Comparison of ENCODE assay signal across 23 mouse cellular contexts in the genomic region with DNA sequence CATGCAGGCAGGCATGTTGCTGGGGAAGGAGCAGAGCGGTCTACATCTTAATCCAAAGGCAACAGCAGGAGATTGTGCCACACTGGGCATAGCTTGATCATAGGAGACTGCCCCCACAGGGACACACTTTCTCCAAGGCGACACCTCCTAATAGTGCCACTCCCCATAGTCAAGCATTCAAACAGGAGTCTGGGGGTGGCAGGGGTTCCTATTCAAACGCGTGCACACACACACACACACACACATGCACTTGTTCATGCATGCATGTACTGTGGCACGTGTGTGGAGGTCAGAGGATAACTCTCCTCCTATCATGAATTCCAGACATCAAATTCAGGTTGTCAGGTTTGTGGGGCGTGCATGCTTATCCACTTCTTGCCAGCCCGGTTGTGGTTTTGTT. TPM values are rescaled to one million over a fixed set of nuclear protein-coding genes. Genes with fewer than 3 reads are reported as not detected.
DNase-seq lines count a peak whose midpoint lies in the region; ATAC-seq and TF ChIP-seq lines count a peak whose summit lies in the region.
"Had no signal": no experiment of that assay in that cellular context is flagged by ENCODE, and none has a peak within 500 bp of the region (broad histone marks: within the 10 kb centered on the region; RNA-seq: fewer than 3 reads in every experiment).

No protein-coding gene starts in this region.

- no peak for DNase-seq in hindbrain, embryonic 10.5 days (ENCODE audit: low spot score)
- DNase-seq in hindbrain, embryonic 11.5 days (ENCODE audit: low spot score), result no peak
- no peak for DNase-seq in CH12.LX (ENCODE audit: extremely low read depth)
- no peak for DNase-seq in gastrocnemius, postnatal 14 days
- no peak for DNase-seq in frontal cortex, postnatal 10 days (ENCODE audit: low spot score in 2 of 2)
- DNase-seq: adrenal gland, adult 2 months; adrenal gland, adult 8-10 months; adrenal gland, postnatal 10 days; adrenal gland, postnatal 14 days; adrenal gland, postnatal 25 days; adrenal gland, postnatal 36 days; B cell, adult 2 months; cerebellum, adult 11 months; cerebellum, adult 11-12 months; cerebellum, adult 18-20 months; cerebellum, adult 2 months had no signal

- WGBS in hindbrain, embryonic 10.5 days, result 94% methylated on average over 7 of the region's 7 CpGs
- 96% methylated on average over 7 of the region's 7 CpGs for WGBS in hindbrain, embryonic 11.5 days

- H3K4me1 ChIP-seq in hindbrain, embryonic 10.5 days (replicated peaks), result peaks cover 9% of the 10 kb centered on the region
- peaks cover 4% of the 10 kb centered on the region; the same call in 1 of the 2 replicates for H3K4me1 ChIP-seq in hindbrain, embryonic 11.5 days (replicated peaks; ENCODE audit: control insufficient read depth, insufficient read depth, low read length)
- peaks cover 8 to 26% of the 10 kb centered on the region in 2 experiments; a peak in 3 of 4 replicates for H3K4me1 ChIP-seq in CH12.LX (ENCODE audit: control insufficient read depth in 1 of 2, insufficient read depth in 2 of 2)

- in situ Hi-C loops in CH12.LX (cut with MboI; ENCODE audit: low pct_ligation_motif_present, low pct_unique_long_range_greater_than_20kb, low sequenced_read_pairs), result no loop called here

- TF ChIP-seq POLR2A in CH12.LX (IDR thresholded peaks at IDR 0.05; ENCODE audit: low read depth, low read length), result no peak
- no peak for TF ChIP-seq POLR2A in myocyte (IDR thresholded peaks at IDR 0.05; ENCODE audit: insufficient read length, low read depth)

- no peak for TF ChIP-seq CTCF in CH12.LX (conservative IDR thresholded peaks at IDR 0.05 in 1 of 2, IDR thresholded peaks at IDR 0.05 in 1 of 2; ENCODE audit: low read depth in 2 of 2, low read length in 2 of 2)

- no peaks in the 10 kb centered on the region for H3K27me3 ChIP-seq in hindbrain, embryonic 10.5 days (ENCODE audit: insufficient read depth, poor library complexity, severe bottlenecking)
- no peaks in the 10 kb centered on the region for H3K27me3 ChIP-seq in hindbrain, embryonic 11.5 days (ENCODE audit: control insufficient read depth, insufficient read depth, low read length)
- H3K27me3 ChIP-seq in CH12.LX (replicated peaks), result no peaks in the 10 kb centered on the region
- no peaks in the 10 kb centered on the region for H3K27me3 ChIP-seq in myocyte (ENCODE audit: control insufficient read depth, insufficient read depth, insufficient read length)
- H3K27me3 ChIP-seq: Patski had no signal

- H3K79me2 ChIP-seq in CH12.LX (replicated peaks; ENCODE audit: control insufficient read depth, extremely low read depth, insufficient read depth, poor library complexity, severe bottlenecking) (peaks cover 18% of the 10 kb centered on the region), myocyte (ENCODE audit: control insufficient read depth, insufficient read depth) (peaks cover 17% of the 10 kb centered on the region)

- TF ChIP-seq EP300 in CH12.LX (IDR thresholded peaks at IDR 0.05; ENCODE audit: low read length), result no peak

- H3K27ac ChIP-seq in hindbrain, embryonic 10.5 days, result no peak overlapping the region
- H3K27ac ChIP-seq in hindbrain, embryonic 11.5 days (ENCODE audit: low read depth, low read length), result no peak overlapping the region
- no peak overlapping the region for H3K27ac ChIP-seq in CH12.LX (ENCODE audit: insufficient read depth, low read depth)

- H3ac ChIP-seq in myocyte (ENCODE audit: control insufficient read depth, insufficient read length), result no peak overlapping the region

- dilution Hi-C loops in CH12.LX (cut with MboI; ENCODE audit: extremely low pct_ligation_motif_present, extremely low pct_unique_long_range_greater_than_20kb, low sequenced_read_pairs), result no loop called here

- 0 out of 2 replicates have a peak, but pooled peaks cover 2% of the 10 kb centered on the region for H3K9me3 ChIP-seq in hindbrain, embryonic 10.5 days
- H3K9me3 ChIP-seq in hindbrain, embryonic 11.5 days (ENCODE audit: control insufficient read depth, low read length), result no peaks in the 10 kb centered on the region
- H3K9me3 ChIP-seq in CH12.LX (replicated peaks; ENCODE audit: low read length), result no peaks in the 10 kb centered on the region
- H3K9me3 ChIP-seq: G1E had no signal

- no peak for ATAC-seq in hindbrain, embryonic 11.5 days (ENCODE audit: low FRiP score)
- ATAC-seq: activated CD4-positive, CD25-positive, alpha-beta regulatory T cell, adult 4 months; CD4-positive, CD25-positive, alpha-beta regulatory T cell, adult 4 months; Patski had no signal

- H3K36me3 ChIP-seq in hindbrain, embryonic 10.5 days, result peaks cover 91% of the 10 kb centered on the region
- peaks cover 6% of the 10 kb centered on the region; the same call in 1 of the 2 replicates for H3K36me3 ChIP-seq in hindbrain, embryonic 11.5 days (ENCODE audit: control insufficient read depth, insufficient read depth, low read length)
- H3K36me3 ChIP-seq in CH12.LX (replicated peaks in 1 of 2; ENCODE audit: control insufficient read depth in 1 of 2, insufficient read depth in 1 of 2, low read length in 1 of 2), result peaks cover 47 to 83% of the 10 kb centered on the region in 2 experiments
- peaks cover 39% of the 10 kb centered on the region for H3K36me3 ChIP-seq in myocyte (ENCODE audit: control insufficient read depth, insufficient read depth)

- no peak overlapping the region for H3K9ac ChIP-seq in hindbrain, embryonic 11.5 days (ENCODE audit: low read depth, low read length)
- no peak overlapping the region for H3K9ac ChIP-seq in CH12.LX (ENCODE audit: insufficient read depth, low read depth)

- peak overlapping the region; percentile 11; the same call in 1 of the 2 replicates for H3K4me3 ChIP-seq in hindbrain, embryonic 10.5 days
- H3K4me3 ChIP-seq in hindbrain, embryonic 11.5 days (ENCODE audit: low read depth, low read length), result no peak overlapping the region
- H3K4me3 ChIP-seq in CH12.LX (replicated peaks in 1 of 3; ENCODE audit: low read depth in 2 of 3, low read length in 2 of 3, poor library complexity in 1 of 3), result no peak overlapping the region
- H3K4me3 ChIP-seq in myocyte, result no peak overlapping the region

- intact Hi-C loops in gastrocnemius, postnatal 14 days (cut with DNase I; ENCODE audit: low total_unique reads), result no loop called here

- no peak for TF ChIP-seq RAD21 in CH12.LX (IDR thresholded peaks at IDR 0.05; ENCODE audit: low read depth, low read length)

- no peak overlapping the region for H3K4me2 ChIP-seq in hindbrain, embryonic 11.5 days (replicated peaks; ENCODE audit: low read depth, low read length)
- H3K4me2 ChIP-seq in CH12.LX (ENCODE audit: insufficient read depth, low read depth, poor library complexity, severe bottlenecking), result no peak overlapping the region
- H3K4me2 ChIP-seq in myocyte (ENCODE audit: low read depth), result no peak overlapping the region

TF ChIP-seq in CH12.LX, 34 proteins besides CTCF, POLR2A, EP300 and RAD21:
- TF ChIP-seq POLR2AphosphoS2 (IDR thresholded peaks at IDR 0.05; ENCODE audit: low read depth, low read length) (peak; percentile 62; the same call in 1 of the 2 replicates), IRF4 (IDR thresholded peaks at IDR 0.05; ENCODE audit: low read depth, low read length) (no peak)
TF ChIP-seq in CH12.LX: peak in this region for 1.

TF ChIP-seq in myocyte, 11 proteins besides CTCF, POLR2A, EP300 and RAD21 (continues in another document):
- TF ChIP-seq MAX (IDR thresholded peaks at IDR 0.05; ENCODE audit: low read depth), result no peak
- no peak for TF ChIP-seq CEBPB (IDR thresholded peaks at IDR 0.05; ENCODE audit: insufficient read depth, poor library complexity, severe bottlenecking)
- no peak for TF ChIP-seq REST (IDR thresholded peaks at IDR 0.05; ENCODE audit: insufficient read depth, insufficient read length)
- TF ChIP-seq E2F4 (IDR thresholded peaks at IDR 0.05; ENCODE audit: insufficient read depth), result no peak

RNA-seq across cellular contexts. Expression of a gene that starts 5.8 kb away (rescaled TPM):
- polyA plus RNA-seq in hindbrain, embryonic 10.5 days (2016; fragmentation: Nextera tagmentation; extraction: Ambion mirVana), result 539 and 565 TPM in 2 replicates
- 392 and 442 TPM in 2 replicates for polyA plus RNA-seq in hindbrain, embryonic 11.5 days (2014; fragmentation: Nextera tagmentation; extraction: Ambion mirVana)
- 161 and 176 TPM in 2 replicates for total RNA-seq in CH12.LX (2012; rRNA removed)
- 212 and 273 TPM in 2 replicates for total RNA-seq in CH12.LX (2014; rRNA removed)
- polyA plus RNA-seq in CH12.LX (2012; ENCODE audit: insufficient read length, low read depth), result 450 and 496 TPM in 2 replicates
- polyA plus RNA-seq in myocyte (2012; fragmentation: generic; extraction: Trizol), result 337 TPM
- total RNA-seq in gastrocnemius, postnatal 14 days (2021), result 100 to 1,000 TPM; 123 to 126 TPM

RNA-seq across cellular contexts. Expression of a gene that starts 6.2 kb away (rescaled TPM):
- polyA plus RNA-seq in hindbrain, embryonic 10.5 days (2016; fragmentation: Nextera tagmentation; extraction: Ambion mirVana), result 84.2 and 90.5 TPM in 2 replicates
- polyA plus RNA-seq in hindbrain, embryonic 11.5 days (2014; fragmentation: Nextera tagmentation; extraction: Ambion mirVana), result 73.6 and 76.6 TPM in 2 replicates
- total RNA-seq in CH12.LX (2012; rRNA removed), result 68.4 and 82.5 TPM in 2 replicates
- total RNA-seq in CH12.LX (2014; rRNA removed), result 79.3 and 86.0 TPM in 2 replicates
- 97.7 and 98.8 TPM in 2 replicates for polyA plus RNA-seq in CH12.LX (2012; ENCODE audit: insufficient read length, low read depth)
- polyA plus RNA-seq in myocyte (2012; fragmentation: generic; extraction: Trizol), result 52.9 TPM
- 10 to 100 TPM; 11.4 to 13.1 TPM for total RNA-seq in gastrocnemius, postnatal 14 days (2021)

RNA-seq across cellular contexts. Expression of a gene that starts 15.8 kb away (rescaled TPM):
- 82.7 and 93.2 TPM in 2 replicates for polyA plus RNA-seq in hindbrain, embryonic 10.5 days (2016; fragmentation: Nextera tagmentation; extraction: Ambion mirVana)
- polyA plus RNA-seq in hindbrain, embryonic 11.5 days (2014; fragmentation: Nextera tagmentation; extraction: Ambion mirVana), result 75.2 and 79.2 TPM in 2 replicates
- 78.3 and 85.8 TPM in 2 replicates for total RNA-seq in CH12.LX (2012; rRNA removed)
- 46.7 and 47.7 TPM in 2 replicates for total RNA-seq in CH12.LX (2014; rRNA removed)
- polyA plus RNA-seq in CH12.LX (2012; ENCODE audit: insufficient read length, low read depth), result 104 and 132 TPM in 2 replicates
- polyA plus RNA-seq in myocyte (2012; fragmentation: generic; extraction: Trizol), result 55.6 TPM
- 10 to 100 TPM; 28.0 to 39.0 TPM for total RNA-seq in gastrocnemius, postnatal 14 days (2021)

RNA-seq across cellular contexts. Expression of a gene that starts 23.4 kb away (rescaled TPM):
- polyA plus RNA-seq in hindbrain, embryonic 10.5 days (2016; fragmentation: Nextera tagmentation; extraction: Ambion mirVana), result 0.65 and 1.6 TPM in 2 replicates
- 1.7 and 2.3 TPM in 2 replicates for polyA plus RNA-seq in hindbrain, embryonic 11.5 days (2014; fragmentation: Nextera tagmentation; extraction: Ambion mirVana)
- 1.9 and 3.5 TPM in 2 replicates for total RNA-seq in CH12.LX (2012; rRNA removed)
- not detected in 2 replicates for total RNA-seq in CH12.LX (2014; rRNA removed)
- polyA plus RNA-seq in CH12.LX (2012; ENCODE audit: insufficient read length, low read depth), result not detected in 2 replicates
- 28.0 TPM for polyA plus RNA-seq in myocyte (2012; fragmentation: generic; extraction: Trizol)
- 1 to 10 TPM; 7.1 to 7.4 TPM for total RNA-seq in gastrocnemius, postnatal 14 days (2021)
- total RNA-seq: MEL had no signal
- polyA plus RNA-seq: G1E had no signal

RNA-seq across cellular contexts. Expression of a gene that starts 29.6 kb away (rescaled TPM):
- polyA plus RNA-seq in hindbrain, embryonic 10.5 days (2016; fragmentation: Nextera tagmentation; extraction: Ambion mirVana), result 0.44 and 0.58 TPM in 2 replicates
- polyA plus RNA-seq in hindbrain, embryonic 11.5 days (2014; fragmentation: Nextera tagmentation; extraction: Ambion mirVana), result 0.53 and 0.54 TPM in 2 replicates
- 0.80 and 0.89 TPM in 2 replicates for total RNA-seq in CH12.LX (2012; rRNA removed)
- total RNA-seq in CH12.LX (2014; rRNA removed), result 0.14 TPM in 1 of 2 replicates, not detected in the other
- 0.87 and 1.0 TPM in 2 replicates for polyA plus RNA-seq in CH12.LX (2012; ENCODE audit: insufficient read length, low read depth)
- polyA plus RNA-seq in myocyte (2012; fragmentation: generic; extraction: Trizol), result 0.37 TPM
- under 1 TPM; 0.58 to 0.70 TPM for total RNA-seq in gastrocnemius, postnatal 14 days (2021)
- total RNA-seq: adrenal gland, adult 2 months; adrenal gland, postnatal 10 days; adrenal gland, postnatal 14 days; adrenal gland, postnatal 25 days; adrenal gland, postnatal 36 days; adrenal gland, postnatal 4 days had no signal
- polyA plus RNA-seq: activated CD4-positive, CD25-positive, alpha-beta regulatory T cell, adult 4 months; adrenal gland, adult 2 months; CD4-positive, CD25-positive, alpha-beta regulatory T cell, adult 4 months; cerebellum, adult 2 months had no signal
